Mouse (Mus musculus) C2C12 (cell line): ENCODE measurements around the gene Bcar3.

Source experiments
- CEBPB ChIP-seq: IDR thresholded peaks from one replicate; pipeline ENCODE4 v1.6.1; 2011; ENCODE audit warnings: low read depth, mild to moderate bottlenecking, control low read depth, moderate library complexity
- CTCF ChIP-seq: IDR thresholded peaks from one replicate; pipeline ENCODE4 v1.5.1; 2011; ENCODE audit not compliant: control insufficient read depth, insufficient read depth, insufficient read length
- FOSL1 ChIP-seq: IDR thresholded peaks from one replicate; pipeline ENCODE4 v1.8.0; 2011; ENCODE audit warnings: mild to moderate bottlenecking, low read length; ENCODE audit not compliant: poor library complexity, insufficient read depth, severe bottlenecking
- MAX ChIP-seq: IDR thresholded peaks from one replicate; pipeline ENCODE4 v1.6.1; 2011; ENCODE audit warnings: mild to moderate bottlenecking, control low read depth
- MYOG ChIP-seq: IDR thresholded peaks from one replicate; pipeline ENCODE4 v1.6.1; 2011; ENCODE audit not compliant: control insufficient read depth, insufficient read length; ENCODE audit errors: extremely low read depth

DNA sequence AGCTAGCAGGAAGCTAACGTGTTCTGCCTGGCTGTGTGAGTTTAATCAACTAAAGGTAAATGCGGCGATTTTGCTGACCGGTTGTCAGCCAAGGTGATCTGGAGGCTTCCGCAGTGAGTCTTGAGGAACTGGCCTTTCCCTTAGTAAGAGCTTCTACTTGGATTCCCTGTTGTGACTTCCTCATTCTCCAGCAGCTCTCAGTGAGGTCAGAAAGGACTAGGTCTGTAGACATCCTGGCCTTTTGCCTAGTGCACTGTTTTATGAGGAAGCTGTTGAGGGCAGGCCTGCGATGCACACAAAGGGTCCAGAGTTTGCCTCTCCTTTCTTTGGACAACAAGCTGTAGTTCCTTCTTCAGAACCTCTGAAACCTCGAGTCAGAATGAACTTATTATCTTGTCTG is 3.2 kb upstream of the Bcar3 start:
- TF ChIP-seq MYOG (no peak), CTCF (no peak), FOSL1 (no peak), MAX (no peak), CEBPB (no peak)
